Mouse (Mus musculus): ENCODE measurements around the gene Nxt1. TPM values are rescaled to one million over a fixed set of nuclear protein-coding genes. Genes with fewer than 3 reads are reported as not detected.

The Nxt1 gene
- 66.4 and 67.0 TPM in 2 replicates for polyA plus RNA-seq (2015; fragmentation: Nextera tagmentation; extraction: Ambion mirVana)

DNA sequence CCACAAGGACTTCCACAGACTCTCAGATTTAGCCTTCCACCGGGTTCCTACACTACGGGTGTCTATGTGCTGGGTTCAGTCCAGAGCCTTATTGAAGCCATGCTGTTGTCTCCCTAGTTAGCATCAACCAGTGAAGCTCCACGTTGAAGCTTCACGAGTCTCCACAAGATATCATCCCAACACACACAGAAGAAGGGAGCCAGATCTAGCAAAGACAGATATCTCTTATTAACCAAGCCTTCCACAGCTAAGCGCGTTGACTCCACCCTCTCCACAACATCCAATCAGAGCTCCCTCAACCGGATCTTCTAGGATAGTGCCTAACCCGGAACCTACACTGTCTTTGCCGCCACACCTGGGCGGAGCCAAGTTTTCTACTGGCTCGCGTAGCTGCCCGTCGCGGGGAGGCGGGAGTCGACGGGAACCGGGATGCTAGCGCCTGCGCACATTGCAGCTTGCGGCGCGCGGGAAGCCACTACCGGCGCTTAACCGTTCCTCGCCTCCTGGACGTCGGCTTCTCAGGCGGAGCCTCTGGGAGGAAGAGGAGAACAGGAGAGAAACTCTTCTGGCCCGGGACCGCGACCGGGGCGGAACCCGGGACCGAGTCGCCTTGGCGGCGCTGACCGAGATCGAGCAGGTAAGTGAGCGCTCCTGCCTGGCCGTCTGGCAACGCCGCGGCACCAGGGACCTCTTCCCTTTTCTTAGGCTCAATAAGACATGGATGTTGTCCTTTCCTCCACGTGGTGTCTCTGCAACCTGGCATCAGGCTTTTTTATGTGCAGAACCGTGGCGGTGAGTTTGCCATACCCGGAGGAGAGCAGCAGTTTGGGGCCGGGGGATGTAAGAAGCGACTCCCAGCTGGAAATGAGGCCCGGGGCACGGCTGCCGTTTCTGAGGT is at the start of gene Nxt1:
Gene Nxt1, plus strand, starts transcription at position 403 of the 898 bp plus-strand sequence.
- Histone ChIP-seq H3K9ac (ENCODE audit: low read length) (peak within 1 kb of the TSS; percentile 79), H3K36me3 (ENCODE audit: control insufficient read depth, insufficient read depth, low read length) (peaks cover 11% of the 10 kb centered on the region; the same call in 1 of the 2 replicates), H3K4me2 (ENCODE audit: low read depth, low read length) (peak within 1 kb of the TSS; percentile 90), H3K9me3 (replicated peaks; ENCODE audit: control insufficient read depth, low read length) (no peaks in the 10 kb centered on the region), H3K4me3 (replicated peaks; ENCODE audit: low read length) (peak within 1 kb of the TSS; percentile 90), H3K4me1 (ENCODE audit: control insufficient read depth, insufficient read depth, low read length) (peaks cover 15% of the 10 kb centered on the region), H3K27ac (ENCODE audit: low read length) (peak within 1 kb of the TSS; percentile 86), H3K27me3 (ENCODE audit: control insufficient read depth, insufficient read depth, low read length) (no peaks in the 10 kb centered on the region)
- peak; percentile 100 for ATAC-seq (ENCODE audit: insufficient read depth, low FRiP score)
- WGBS: 1% methylated on average over 58 of the region's 58 CpGs

DNA sequence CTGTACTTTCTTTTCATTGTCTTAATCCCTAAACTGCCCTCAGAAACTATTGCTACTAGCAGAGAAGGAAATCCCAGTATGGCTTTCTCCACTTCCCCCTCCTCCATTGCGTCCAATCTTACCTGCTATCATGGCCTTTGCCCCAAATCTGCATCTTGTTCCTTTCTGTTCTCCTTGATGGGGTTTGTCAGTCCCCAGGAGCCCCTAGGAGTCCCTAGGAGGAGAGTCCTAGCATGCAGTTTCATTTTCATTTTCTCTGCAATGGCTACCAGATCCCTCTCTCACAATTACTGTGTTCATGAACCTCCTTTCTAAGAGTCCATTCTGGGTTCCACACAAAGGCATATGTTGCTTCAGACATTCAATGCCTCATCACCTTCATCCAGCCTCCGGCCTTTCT is 49.3 kb upstream of the Nxt1 start:
- ATAC-seq (ENCODE audit: insufficient read depth, low FRiP score): no peak
- WGBS: 82% methylated on average over 2 of the region's 2 CpGs
- Histone ChIP-seq H3K27me3 (ENCODE audit: control insufficient read depth, insufficient read depth, low read length) (no peaks in the 10 kb centered on the region), H3K27ac (ENCODE audit: low read length) (no peak overlapping the region), H3K9me3 (replicated peaks; ENCODE audit: control insufficient read depth, low read length) (no peaks in the 10 kb centered on the region), H3K36me3 (ENCODE audit: control insufficient read depth, insufficient read depth, low read length) (no peaks in the 10 kb centered on the region), H3K4me3 (replicated peaks; ENCODE audit: low read length) (no peak overlapping the region), H3K9ac (ENCODE audit: low read length) (no peak overlapping the region), H3K4me1 (ENCODE audit: control insufficient read depth, insufficient read depth, low read length) (no peaks in the 10 kb centered on the region), H3K4me2 (ENCODE audit: low read depth, low read length) (no peak overlapping the region)

DNA sequence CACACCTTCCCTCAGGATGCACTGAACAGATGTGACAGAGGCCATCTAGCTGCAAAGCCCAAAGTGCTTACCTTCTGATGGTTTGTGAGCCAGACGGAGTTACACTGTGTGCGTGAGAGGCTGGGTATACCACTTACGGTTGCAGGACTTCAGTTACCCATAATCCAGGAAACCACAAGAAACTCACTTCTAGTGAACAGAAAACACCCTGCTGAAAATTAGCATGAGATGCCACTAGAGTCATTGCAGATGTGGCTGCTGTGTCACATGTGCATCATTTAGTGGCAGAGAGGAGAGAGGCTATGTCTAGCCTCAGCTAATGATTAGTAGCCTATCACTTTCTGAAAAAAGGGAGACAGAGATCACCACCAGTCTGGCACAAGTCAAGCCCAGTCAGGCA is 47.9 kb upstream of the Nxt1 start:
- no peak for ATAC-seq (ENCODE audit: insufficient read depth, low FRiP score)
- Histone ChIP-seq H3K9me3 (replicated peaks; ENCODE audit: control insufficient read depth, low read length) (no peaks in the 10 kb centered on the region), H3K4me1 (ENCODE audit: control insufficient read depth, insufficient read depth, low read length) (no peaks in the 10 kb centered on the region), H3K4me3 (replicated peaks; ENCODE audit: low read length) (no peak overlapping the region), H3K4me2 (ENCODE audit: low read depth, low read length) (no peak overlapping the region), H3K27ac (ENCODE audit: low read length) (no peak overlapping the region), H3K27me3 (ENCODE audit: control insufficient read depth, insufficient read depth, low read length) (no peaks in the 10 kb centered on the region), H3K36me3 (ENCODE audit: control insufficient read depth, insufficient read depth, low read length) (no peaks in the 10 kb centered on the region), H3K9ac (ENCODE audit: low read length) (no peak overlapping the region)
- WGBS: 82% methylated on average over 3 of the region's 3 CpGs

DNA sequence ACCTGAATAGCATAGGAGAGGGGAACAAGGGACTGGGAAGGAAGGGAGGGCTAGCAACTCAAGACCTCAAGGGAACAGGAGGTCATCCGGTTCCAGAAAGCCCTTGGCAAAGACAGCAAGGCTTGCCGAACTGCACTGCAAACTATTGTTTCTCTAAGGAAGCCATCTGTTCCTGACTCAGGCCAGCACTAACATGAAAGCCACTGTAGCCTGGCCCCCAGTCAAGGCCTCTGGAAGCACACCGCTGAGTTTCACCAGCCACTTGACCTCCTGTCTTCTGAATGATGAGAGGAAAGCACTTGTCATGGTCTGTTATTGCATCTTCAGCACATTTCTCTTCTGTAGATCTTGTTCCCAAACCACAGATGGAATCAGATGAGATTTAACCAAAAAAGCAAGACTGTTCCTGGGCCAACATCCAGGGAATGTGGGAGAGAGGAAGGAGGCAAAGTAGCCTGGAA is 45.4 kb upstream of the Nxt1 start:
- ATAC-seq (ENCODE audit: insufficient read depth, low FRiP score): no peak
- 58% methylated on average over 3 of the region's 3 CpGs for WGBS

DNA sequence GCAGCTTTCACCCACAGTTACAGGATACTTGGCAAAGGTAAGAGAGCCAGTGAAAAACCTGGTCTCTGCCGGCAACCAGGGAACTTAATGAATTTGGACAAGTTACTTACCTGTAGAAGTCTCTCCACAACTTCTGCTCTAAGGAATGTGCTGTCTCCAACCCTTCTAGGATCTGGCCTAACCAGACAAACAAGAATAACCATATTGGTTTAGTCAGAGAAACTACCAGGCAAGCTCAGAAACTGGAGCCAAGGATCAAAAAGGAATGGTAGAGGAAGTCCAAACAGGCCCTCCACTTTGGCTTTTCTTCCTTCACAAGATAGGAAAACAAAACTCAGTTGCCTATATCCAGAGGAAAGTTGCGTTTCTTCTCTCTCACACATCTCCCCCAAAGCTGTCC is 41.4 kb upstream of the Nxt1 start:
- no peak overlapping the region for H3K4me3 ChIP-seq (replicated peaks; ENCODE audit: low read length)
- no peaks in the 10 kb centered on the region for H3K36me3 ChIP-seq (ENCODE audit: control insufficient read depth, insufficient read depth, low read length)
- no peak for ATAC-seq (ENCODE audit: insufficient read depth, low FRiP score)
- H3K9me3 ChIP-seq (replicated peaks; ENCODE audit: control insufficient read depth, low read length): no peaks in the 10 kb centered on the region
- no peaks in the 10 kb centered on the region for H3K27me3 ChIP-seq (ENCODE audit: control insufficient read depth, insufficient read depth, low read length)
- H3K4me1 ChIP-seq (ENCODE audit: control insufficient read depth, insufficient read depth, low read length): no peaks in the 10 kb centered on the region
- WGBS: 84% methylated on average over 2 of the region's 2 CpGs
- no peak overlapping the region for H3K27ac ChIP-seq (ENCODE audit: low read length)
- no peak overlapping the region for H3K9ac ChIP-seq (ENCODE audit: low read length)
- H3K4me2 ChIP-seq (ENCODE audit: low read depth, low read length): no peak overlapping the region

More for the DNA sequence above, 45.4 kb upstream of the Nxt1 start:
- H3K36me3 ChIP-seq (ENCODE audit: control insufficient read depth, insufficient read depth, low read length): no peaks in the 10 kb centered on the region
- H3K4me2 ChIP-seq (ENCODE audit: low read depth, low read length): no peak overlapping the region
- no peak overlapping the region for H3K27ac ChIP-seq (ENCODE audit: low read length)
- H3K4me1 ChIP-seq (ENCODE audit: control insufficient read depth, insufficient read depth, low read length): no peaks in the 10 kb centered on the region
- H3K4me3 ChIP-seq (replicated peaks; ENCODE audit: low read length): no peak overlapping the region
- no peaks in the 10 kb centered on the region for H3K27me3 ChIP-seq (ENCODE audit: control insufficient read depth, insufficient read depth, low read length)
- no peaks in the 10 kb centered on the region for H3K9me3 ChIP-seq (replicated peaks; ENCODE audit: control insufficient read depth, low read length)
- H3K9ac ChIP-seq (ENCODE audit: low read length): no peak overlapping the region

DNA sequence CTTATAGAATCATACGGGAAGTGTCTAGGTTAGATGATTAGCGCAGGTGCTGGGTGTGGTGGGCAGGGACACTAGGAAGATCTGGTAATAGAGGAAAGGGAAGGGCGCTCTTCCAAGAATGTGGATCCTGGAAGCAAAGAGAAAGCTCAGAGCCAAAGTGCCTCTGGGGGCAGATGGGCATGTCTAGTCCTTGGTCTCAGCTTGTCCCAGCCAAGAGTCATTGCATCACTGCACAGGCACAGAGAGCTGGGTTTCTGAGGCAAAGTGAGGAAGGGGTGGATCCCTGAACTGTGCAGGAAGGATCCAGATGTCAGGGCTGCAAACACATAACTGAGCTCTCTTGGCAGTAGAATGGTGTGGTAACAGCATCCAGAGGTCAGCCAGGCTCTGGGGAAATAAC is 40.8 kb upstream of the Nxt1 start:
- no peaks in the 10 kb centered on the region for H3K27me3 ChIP-seq (ENCODE audit: control insufficient read depth, insufficient read depth, low read length)
- H3K9ac ChIP-seq (ENCODE audit: low read length): no peak overlapping the region
- no peak overlapping the region for H3K27ac ChIP-seq (ENCODE audit: low read length)
- H3K4me1 ChIP-seq (ENCODE audit: control insufficient read depth, insufficient read depth, low read length): no peaks in the 10 kb centered on the region
- H3K4me2 ChIP-seq (ENCODE audit: low read depth, low read length): no peak overlapping the region
- no peaks in the 10 kb centered on the region for H3K9me3 ChIP-seq (replicated peaks; ENCODE audit: control insufficient read depth, low read length)
- no peak overlapping the region for H3K4me3 ChIP-seq (replicated peaks; ENCODE audit: low read length)
- ATAC-seq (ENCODE audit: insufficient read depth, low FRiP score): no peak
- 93% methylated on average over 3 of the region's 3 CpGs for WGBS
- no peaks in the 10 kb centered on the region for H3K36me3 ChIP-seq (ENCODE audit: control insufficient read depth, insufficient read depth, low read length)

DNA sequence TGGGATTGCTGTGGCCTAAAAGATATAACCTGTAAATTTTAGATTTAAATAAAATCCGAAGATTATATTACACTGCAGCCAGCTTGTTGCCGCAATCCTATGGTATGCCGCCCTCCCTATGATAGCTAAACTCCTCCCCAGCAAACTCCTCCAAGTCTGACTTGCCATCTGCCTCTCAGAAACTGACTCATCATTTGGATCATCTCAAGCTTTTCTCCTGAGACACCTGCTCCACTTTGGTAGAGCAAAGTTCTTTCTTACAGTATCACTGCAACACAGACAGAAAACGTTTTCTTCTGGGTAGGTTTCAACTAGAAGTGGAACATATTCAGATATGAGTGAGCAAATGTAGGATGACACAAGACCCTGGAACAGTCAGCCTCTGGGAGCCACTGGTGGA is 37.9 kb upstream of the Nxt1 start:
- Histone ChIP-seq H3K9ac (ENCODE audit: low read length) (no peak overlapping the region), H3K4me3 (replicated peaks; ENCODE audit: low read length) (no peak overlapping the region), H3K4me2 (ENCODE audit: low read depth, low read length) (no peak overlapping the region), H3K27ac (ENCODE audit: low read length) (no peak overlapping the region), H3K4me1 (ENCODE audit: control insufficient read depth, insufficient read depth, low read length) (no peaks in the 10 kb centered on the region), H3K36me3 (ENCODE audit: control insufficient read depth, insufficient read depth, low read length) (no peaks in the 10 kb centered on the region), H3K27me3 (ENCODE audit: control insufficient read depth, insufficient read depth, low read length) (no peaks in the 10 kb centered on the region), H3K9me3 (replicated peaks; ENCODE audit: control insufficient read depth, low read length) (no peaks in the 10 kb centered on the region)
- 82% methylated on average over 4 of the region's 4 CpGs for WGBS
- ATAC-seq (ENCODE audit: insufficient read depth, low FRiP score): no peak

DNA sequence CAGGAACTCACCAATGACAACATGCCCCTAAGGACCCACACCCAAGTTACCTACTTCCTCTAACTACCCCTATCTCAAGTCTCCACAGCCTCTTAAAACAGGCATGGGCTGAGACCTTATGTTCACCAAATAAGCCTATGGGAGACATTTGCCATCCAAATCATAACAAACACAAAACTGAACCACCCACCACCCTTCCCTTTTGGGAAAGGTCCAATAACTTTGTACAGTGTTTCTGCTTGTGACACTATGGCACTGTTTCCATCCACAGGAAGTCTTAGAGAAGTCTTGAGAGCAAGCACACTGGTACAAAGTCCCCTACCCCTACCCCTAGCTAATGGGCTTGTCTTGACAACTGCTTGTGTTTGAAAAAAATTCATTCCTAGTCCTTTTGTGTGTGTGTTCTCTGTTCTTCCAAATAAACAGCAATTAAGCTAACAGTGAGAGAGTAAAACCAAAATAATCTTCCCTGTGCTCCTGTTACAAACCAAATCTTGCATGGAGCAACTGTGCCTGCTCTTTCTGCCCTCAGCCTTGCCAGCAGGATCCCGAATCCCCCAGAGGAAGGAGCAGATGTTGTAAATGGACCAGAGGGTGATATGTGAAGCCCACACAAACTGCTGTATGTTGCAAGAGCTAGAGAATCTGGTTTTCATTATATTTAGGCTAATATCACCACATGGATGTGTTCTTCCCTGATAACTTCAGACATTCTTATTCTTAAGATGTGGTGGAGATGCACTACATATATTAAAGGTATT is 29.6 kb upstream of the Nxt1 start:
- no peak overlapping the region for H3K4me2 ChIP-seq (ENCODE audit: low read depth, low read length)
- H3K27me3 ChIP-seq (ENCODE audit: control insufficient read depth, insufficient read depth, low read length): no peaks in the 10 kb centered on the region
- no peaks in the 10 kb centered on the region for H3K9me3 ChIP-seq (replicated peaks; ENCODE audit: control insufficient read depth, low read length)
- no peaks in the 10 kb centered on the region for H3K4me1 ChIP-seq (ENCODE audit: control insufficient read depth, insufficient read depth, low read length)
- no peak for ATAC-seq (ENCODE audit: insufficient read depth, low FRiP score)
- 57% methylated on average over 1 of the region's 1 CpGs for WGBS
- no peaks in the 10 kb centered on the region for H3K36me3 ChIP-seq (ENCODE audit: control insufficient read depth, insufficient read depth, low read length)
- no peak overlapping the region for H3K27ac ChIP-seq (ENCODE audit: low read length)
- no peak overlapping the region for H3K9ac ChIP-seq (ENCODE audit: low read length)
- no peak overlapping the region for H3K4me3 ChIP-seq (replicated peaks; ENCODE audit: low read length)

DNA sequence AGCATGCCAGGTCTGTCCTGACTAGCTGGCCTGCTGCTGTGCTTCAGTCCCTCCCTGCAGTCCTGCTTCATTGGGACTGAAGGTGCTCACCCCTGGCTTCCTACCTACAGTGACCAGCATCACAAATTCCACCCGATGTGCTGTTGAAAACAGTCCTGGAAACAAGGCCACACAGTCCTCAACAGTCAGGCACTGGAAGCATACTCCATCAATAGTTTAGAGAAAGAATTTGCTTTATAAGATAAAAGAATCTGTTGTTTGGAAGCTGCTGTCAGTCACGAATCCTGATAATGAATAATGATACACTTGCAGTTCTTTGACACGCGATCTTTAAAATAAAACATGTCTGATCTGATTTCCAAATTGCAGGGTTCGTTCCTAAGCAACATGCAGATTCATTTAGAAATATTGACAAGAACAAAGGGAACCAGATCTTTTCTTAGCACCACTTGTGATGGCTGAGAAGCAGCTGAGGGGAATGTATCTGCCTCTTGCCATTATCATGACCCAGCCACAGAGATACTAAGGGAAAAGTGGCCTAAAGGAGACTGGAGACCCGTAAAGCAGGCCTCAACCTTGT is 27.9 kb upstream of the Nxt1 start:
- Histone ChIP-seq H3K27me3 (ENCODE audit: control insufficient read depth, insufficient read depth, low read length) (no peaks in the 10 kb centered on the region), H3K4me3 (replicated peaks; ENCODE audit: low read length) (no peak overlapping the region), H3K9ac (ENCODE audit: low read length) (no peak overlapping the region), H3K4me2 (ENCODE audit: low read depth, low read length) (no peak overlapping the region), H3K4me1 (ENCODE audit: control insufficient read depth, insufficient read depth, low read length) (no peaks in the 10 kb centered on the region), H3K9me3 (replicated peaks; ENCODE audit: control insufficient read depth, low read length) (no peaks in the 10 kb centered on the region), H3K27ac (ENCODE audit: low read length) (no peak overlapping the region), H3K36me3 (ENCODE audit: control insufficient read depth, insufficient read depth, low read length) (no peaks in the 10 kb centered on the region)
- no peak for ATAC-seq (ENCODE audit: insufficient read depth, low FRiP score)
- WGBS: 67% methylated on average over 6 of the region's 6 CpGs

All from stomach, embryonic 16.5 days (tissue).